Mouse (Mus musculus) hindbrain, embryonic 13.5 days (tissue): ENCODE measurements around the gene Bik. TPM values are rescaled to one million over a fixed set of nuclear protein-coding genes. Genes with fewer than 3 reads are reported as not detected.

Experiments
- ATAC-seq: fragments of 200-750 bp; cut with Nextera tagmentation; 2 replicates; pipeline ENCODE4 v1.8.0; 2017; ENCODE audit warnings: moderate TSS enrichment; ENCODE audit not compliant: low FRiP score
- H3K27ac ChIP-seq: fragments of 300-500 bp; sonication (generic); 2 replicates; pipeline ENCODE4 v1.5.1; 2015; ENCODE audit warnings: inconsistent platforms, mild to moderate bottlenecking, moderate library complexity
- H3K27me3 ChIP-seq: fragments of 300-500 bp; sonication (generic); 2 replicates; pipeline ENCODE4 v1.6.1; 2015; ENCODE audit warnings: mild to moderate bottlenecking, inconsistent platforms
- H3K36me3 ChIP-seq: fragments of 300-500 bp; sonication (generic); 2 replicates; pipeline ENCODE4 v1.6.1; 2015; ENCODE audit warnings: mild to moderate bottlenecking, inconsistent platforms
- H3K4me1 ChIP-seq: fragments of 300-500 bp; sonication (generic); replicated peaks from 2 replicates; pipeline ENCODE4 v1.6.1; 2015; ENCODE audit warnings: inconsistent platforms
- H3K4me2 ChIP-seq: fragments of 300-500 bp; sonication (generic); 2 replicates; pipeline ENCODE4 v1.6.1; 2015; ENCODE audit warnings: inconsistent platforms, mild to moderate bottlenecking, moderate library complexity
- H3K4me3 ChIP-seq: fragments of 300-500 bp; sonication (generic); 2 replicates; pipeline ENCODE4 v1.5.1; 2015; ENCODE audit warnings: mild to moderate bottlenecking, inconsistent platforms
- H3K9ac ChIP-seq: fragments of 300-500 bp; sonication (generic); 2 replicates; pipeline ENCODE4 v1.6.1; 2015; ENCODE audit warnings: mild to moderate bottlenecking, inconsistent platforms
- H3K9me3 ChIP-seq: fragments of 300-500 bp; sonication (generic); 2 replicates; pipeline ENCODE4 v1.6.1; 2016; ENCODE audit warnings: inconsistent platforms
- WGBS: fragments of 180-500 bp; shearing (Covaris S2); methylation state at CpG from one replicate; pipeline ENCODE4 v1.1.7; 2015; 5-methylcytosine and 5-hydroxymethylcytosine counted together
- polyA plus RNA-seq: library from polyadenylated mRNA; unstranded; fragments of >200 nt; fragmentation: Nextera tagmentation; extraction: Ambion mirVana; gene quantifications from 2 replicates; pipeline ENCODE4 v1.2.1, GENCODE M21; 2015

The Bik gene
- polyA plus RNA-seq, 1 experiment from 2014 or later: 1.5 TPM

GRCm38 (mm10) chr15:83574731-83575351 is 48.2 kb downstream of the Bik start:
- no peak overlapping the region for H3K4me3 ChIP-seq
- ATAC-seq: no peak
- no peak overlapping the region for H3K4me2 ChIP-seq
- H3K27me3 ChIP-seq: no peaks in the 10 kb centered on the region
- H3K9ac ChIP-seq: no peak overlapping the region
- H3K4me1 ChIP-seq: no peaks in the 10 kb centered on the region
- no peaks in the 10 kb centered on the region for H3K9me3 ChIP-seq
- no peak overlapping the region for H3K27ac ChIP-seq
- peaks cover 59% of the 10 kb centered on the region for H3K36me3 ChIP-seq
- 92% methylated on average over 6 of the region's 6 CpGs for WGBS

DNA sequence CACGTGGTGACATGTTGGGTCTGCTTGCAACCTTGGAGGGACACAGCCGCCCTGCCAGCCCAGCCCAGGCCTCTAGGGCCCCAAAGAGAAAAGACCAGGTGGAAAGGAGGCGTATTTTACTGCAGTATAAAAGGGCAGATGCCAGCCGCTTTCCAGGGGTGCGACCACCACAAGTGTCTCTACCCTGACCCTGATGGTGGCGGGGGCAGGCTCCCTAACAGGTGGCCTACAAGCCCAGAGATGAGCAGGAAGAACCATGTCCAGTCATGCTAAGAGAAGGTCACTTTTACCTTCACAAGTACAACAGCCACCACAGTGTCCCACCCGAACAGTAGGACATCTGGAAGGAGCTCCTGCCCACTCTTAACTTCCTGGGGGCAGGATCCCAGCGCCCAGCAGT is 48.9 kb downstream of the Bik start:
- H3K9me3 ChIP-seq: no peaks in the 10 kb centered on the region
- no peaks in the 10 kb centered on the region for H3K27me3 ChIP-seq
- no peak overlapping the region for H3K4me2 ChIP-seq
- H3K9ac ChIP-seq: no peak overlapping the region
- 95% methylated on average over 8 of the region's 8 CpGs for WGBS
- no peak for ATAC-seq
- no peak overlapping the region for H3K27ac ChIP-seq
- H3K36me3 ChIP-seq: peaks cover 66% of the 10 kb centered on the region
- H3K4me1 ChIP-seq: no peaks in the 10 kb centered on the region
- no peak overlapping the region for H3K4me3 ChIP-seq

DNA sequence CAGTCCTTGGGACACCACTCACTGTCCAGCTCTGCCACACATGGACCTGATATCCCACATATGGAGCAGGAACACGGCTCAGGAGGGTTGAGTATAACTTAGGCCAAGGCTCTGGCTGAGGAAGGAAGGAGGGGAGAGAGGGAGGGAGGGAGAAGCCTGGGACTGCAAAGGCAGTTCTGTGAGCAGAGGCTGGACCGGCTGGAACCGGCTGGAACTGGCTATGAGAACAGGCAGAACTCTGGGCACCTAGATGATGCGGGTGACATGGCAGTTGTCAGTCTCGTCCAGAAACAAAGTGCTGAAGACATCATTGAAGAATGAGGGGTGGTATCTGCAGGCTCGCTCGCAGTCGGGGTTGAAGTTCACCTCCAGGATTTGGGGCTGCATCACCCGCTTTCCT is 50.0 kb downstream of the Bik start:
- no peaks in the 10 kb centered on the region for H3K27me3 ChIP-seq
- H3K27ac ChIP-seq: no peak overlapping the region
- H3K4me1 ChIP-seq: no peaks in the 10 kb centered on the region
- H3K9ac ChIP-seq: no peak overlapping the region
- no peaks in the 10 kb centered on the region for H3K9me3 ChIP-seq
- H3K4me2 ChIP-seq: no peak overlapping the region
- no peak for ATAC-seq
- H3K4me3 ChIP-seq: no peak overlapping the region
- WGBS: 93% methylated on average over 9 of the region's 9 CpGs
- peaks cover 77% of the 10 kb centered on the region for H3K36me3 ChIP-seq

- Histone ChIP-seq H3K4me1 (no peaks in the 10 kb centered on the region), H3K27me3 (no peaks in the 10 kb centered on the region), H3K27ac (no peak overlapping the region), H3K4me2 (no peak overlapping the region), H3K4me3 (no peak overlapping the region), H3K9me3 (peaks cover 7% of the 10 kb centered on the region), H3K9ac (no peak overlapping the region), H3K36me3 (peaks cover 96% of the 10 kb centered on the region)
- no peak for ATAC-seq
- 86% methylated on average over 4 of the region's 4 CpGs for WGBS
Observed at GRCm38 (mm10) chr15:83582931-83583330, 56.3 kb downstream of the Bik start.

DNA sequence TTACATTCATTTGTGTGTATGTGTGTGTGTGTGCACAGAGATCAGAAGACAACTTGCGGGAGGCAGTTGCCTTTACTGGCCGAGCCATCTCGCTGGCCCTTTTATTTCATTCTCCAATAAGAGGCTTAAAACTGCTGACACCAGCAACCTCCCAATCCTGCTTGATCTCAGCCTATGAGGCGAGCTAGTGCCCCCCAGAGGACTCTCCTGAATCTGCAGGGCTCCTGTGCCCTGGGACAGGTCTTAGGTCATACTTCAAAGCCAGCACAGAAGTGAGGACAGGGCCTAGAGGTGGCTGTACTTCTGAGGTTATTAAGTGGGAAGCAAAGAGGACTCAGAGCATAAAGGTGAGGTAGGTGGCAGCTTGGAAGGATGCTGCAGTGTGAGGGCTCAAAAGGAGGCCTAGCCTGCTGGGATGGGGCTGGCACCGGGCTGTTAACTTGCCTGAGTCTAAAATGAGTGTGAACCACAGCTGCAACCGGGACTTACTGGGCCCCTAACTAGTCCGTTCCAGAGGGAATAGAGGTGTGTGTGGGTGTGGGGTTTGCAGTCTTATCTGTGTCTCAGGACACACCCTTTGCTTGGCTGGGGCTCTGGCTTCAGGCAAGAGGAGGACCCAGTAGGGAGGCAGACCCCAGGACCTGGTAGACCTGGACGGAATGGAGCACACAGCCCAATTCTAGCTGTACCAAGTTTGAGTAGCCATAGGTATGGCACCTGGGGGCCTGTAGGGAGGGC is 56.9 kb downstream of the Bik start:
- H3K4me1 ChIP-seq: no peaks in the 10 kb centered on the region
- H3K27ac ChIP-seq: no peak overlapping the region
- no peak overlapping the region for H3K4me2 ChIP-seq
- no peaks in the 10 kb centered on the region for H3K27me3 ChIP-seq
- H3K4me3 ChIP-seq: no peak overlapping the region
- WGBS: 78% methylated on average over 8 of the region's 8 CpGs
- peaks cover 95% of the 10 kb centered on the region for H3K36me3 ChIP-seq
- ATAC-seq: no peak
- no peak overlapping the region for H3K9ac ChIP-seq
- peaks cover 7% of the 10 kb centered on the region for H3K9me3 ChIP-seq

GRCm38 (mm10) chr15:83584741-83585220 is 58.1 kb downstream of the Bik start:
- ATAC-seq: no peak
- Histone ChIP-seq H3K27ac (no peak overlapping the region), H3K9me3 (peaks cover 7% of the 10 kb centered on the region), H3K4me3 (no peak overlapping the region), H3K4me2 (no peak overlapping the region), H3K9ac (no peak overlapping the region), H3K36me3 (peaks cover 90% of the 10 kb centered on the region), H3K4me1 (no peaks in the 10 kb centered on the region), H3K27me3 (no peaks in the 10 kb centered on the region)
- WGBS: 87% methylated on average over 6 of the region's 6 CpGs

DNA sequence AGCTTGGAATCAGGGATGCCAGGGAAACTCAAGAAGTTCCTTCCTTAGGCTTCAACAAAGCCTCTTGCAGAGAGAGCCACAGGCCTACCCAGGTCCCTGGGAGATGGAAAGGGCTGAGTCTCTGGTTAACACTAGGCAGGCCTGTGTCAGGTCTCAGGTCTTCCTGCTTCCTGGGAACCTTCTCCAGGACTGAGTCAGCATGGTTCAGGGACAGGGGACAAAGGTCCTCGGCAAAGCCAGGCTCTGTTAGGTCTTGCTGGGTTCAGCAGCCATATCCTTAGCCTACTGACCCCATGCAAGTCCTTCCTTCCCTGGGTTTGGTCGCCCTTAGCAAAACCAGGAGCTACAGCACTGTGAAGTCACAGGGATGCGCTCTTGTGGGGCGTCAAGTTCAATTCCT is 64.2 kb downstream of the Bik start:
- H3K36me3 ChIP-seq: peaks cover 41% of the 10 kb centered on the region
- no peak for ATAC-seq
- 94% methylated on average over 4 of the region's 4 CpGs for whole genome bisulfite sequencing

GRCm38 (mm10) chr15:83591758-83592157 is 65.1 kb downstream of the Bik start:
- H3K4me2 ChIP-seq: no peak overlapping the region
- peaks cover 32% of the 10 kb centered on the region for H3K36me3 ChIP-seq
- WGBS: 89% methylated on average over 6 of the region's 6 CpGs
- no peaks in the 10 kb centered on the region for H3K27me3 ChIP-seq
- no peak overlapping the region for H3K27ac ChIP-seq
- no peak overlapping the region for H3K4me3 ChIP-seq
- H3K9ac ChIP-seq: no peak overlapping the region
- no peaks in the 10 kb centered on the region for H3K9me3 ChIP-seq
- no peak for ATAC-seq
- H3K4me1 ChIP-seq: peaks cover 37% of the 10 kb centered on the region

More for the DNA sequence above, 64.2 kb downstream of the Bik start:
- H3K4me3 ChIP-seq: no peak overlapping the region
- no peak overlapping the region for H3K27ac ChIP-seq
- H3K4me1 ChIP-seq: peaks cover 37% of the 10 kb centered on the region
- H3K9me3 ChIP-seq: peaks cover 7% of the 10 kb centered on the region
- H3K27me3 ChIP-seq: no peaks in the 10 kb centered on the region
- no peak overlapping the region for H3K9ac ChIP-seq
- H3K4me2 ChIP-seq: no peak overlapping the region

- Histone ChIP-seq H3K9me3 (no peaks in the 10 kb centered on the region), H3K4me2 (peak overlapping the region; percentile 82), H3K4me3 (no peak overlapping the region), H3K36me3 (peaks cover 24% of the 10 kb centered on the region), H3K27me3 (no peaks in the 10 kb centered on the region), H3K27ac (no peak overlapping the region), H3K4me1 (peaks cover 37% of the 10 kb centered on the region), H3K9ac (peak overlapping the region; percentile 85)
- ATAC-seq: no peak
- 85% methylated on average over 8 of the region's 8 CpGs for WGBS
Observed at GRCm38 (mm10) chr15:83592260-83593188, 65.9 kb downstream of the Bik start.

GRCm38 (mm10) chr15:83593189-83593585 is 66.5 kb downstream of the Bik start:
- Histone ChIP-seq H3K27ac (no peak overlapping the region), H3K9me3 (no peaks in the 10 kb centered on the region), H3K4me2 (peak overlapping the region; percentile 82), H3K4me3 (peak overlapping the region; percentile 81), H3K36me3 (peaks cover 21% of the 10 kb centered on the region), H3K27me3 (no peaks in the 10 kb centered on the region), H3K9ac (peak overlapping the region; percentile 85), H3K4me1 (peaks cover 37% of the 10 kb centered on the region)
- ATAC-seq: no peak

DNA sequence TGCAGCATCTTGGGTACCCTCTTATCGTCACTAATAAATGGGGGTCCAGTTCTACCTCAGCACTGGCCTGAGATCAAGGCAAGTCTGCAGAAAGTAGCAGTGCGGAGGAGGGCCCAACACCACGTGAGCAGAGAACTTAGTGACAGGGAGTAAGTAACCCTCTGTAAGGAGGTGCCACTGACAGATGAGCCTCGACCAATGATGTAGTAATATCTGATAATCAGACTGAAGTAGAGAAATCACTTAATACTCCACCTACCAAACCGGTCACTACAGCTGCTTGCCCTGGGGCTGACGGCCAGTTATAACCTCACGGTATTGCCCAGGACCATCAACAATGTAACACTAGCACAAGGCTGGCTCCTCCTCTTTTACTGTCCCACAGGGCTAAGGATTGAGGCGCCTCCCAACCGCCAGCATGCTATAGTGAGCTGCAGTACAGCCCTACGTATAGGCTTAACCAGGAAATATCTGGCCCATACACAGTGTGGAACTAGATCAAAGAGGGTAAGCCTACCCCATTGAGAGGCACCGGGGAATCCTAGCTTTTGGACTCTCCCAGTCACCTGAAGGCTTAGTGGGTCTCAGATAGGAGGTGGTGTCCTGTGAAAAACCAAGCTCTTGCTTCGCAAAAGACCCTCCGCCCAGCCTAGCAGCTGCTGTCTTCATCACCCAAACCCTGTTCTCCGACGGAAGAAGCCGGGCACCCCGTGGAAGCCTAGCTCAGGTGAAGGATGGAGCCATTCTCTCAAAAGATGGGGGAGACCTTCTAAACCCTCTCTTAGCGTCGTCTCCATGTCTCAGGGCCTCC is 67.2 kb downstream of the Bik start:
- WGBS: 13% methylated on average over 19 of the region's 19 CpGs
- Histone ChIP-seq H3K27me3 (no peaks in the 10 kb centered on the region), H3K4me1 (peaks cover 37% of the 10 kb centered on the region), H3K9me3 (no peaks in the 10 kb centered on the region), H3K27ac (no peak overlapping the region), H3K9ac (peak overlapping the region; percentile 85), H3K36me3 (peaks cover 17% of the 10 kb centered on the region), H3K4me3 (peak overlapping the region; percentile 81), H3K4me2 (peak overlapping the region; percentile 82)
- peak; percentile 58 for ATAC-seq
